ENCODE assay signal across 8 mouse cellular contexts in the genomic region with DNA sequence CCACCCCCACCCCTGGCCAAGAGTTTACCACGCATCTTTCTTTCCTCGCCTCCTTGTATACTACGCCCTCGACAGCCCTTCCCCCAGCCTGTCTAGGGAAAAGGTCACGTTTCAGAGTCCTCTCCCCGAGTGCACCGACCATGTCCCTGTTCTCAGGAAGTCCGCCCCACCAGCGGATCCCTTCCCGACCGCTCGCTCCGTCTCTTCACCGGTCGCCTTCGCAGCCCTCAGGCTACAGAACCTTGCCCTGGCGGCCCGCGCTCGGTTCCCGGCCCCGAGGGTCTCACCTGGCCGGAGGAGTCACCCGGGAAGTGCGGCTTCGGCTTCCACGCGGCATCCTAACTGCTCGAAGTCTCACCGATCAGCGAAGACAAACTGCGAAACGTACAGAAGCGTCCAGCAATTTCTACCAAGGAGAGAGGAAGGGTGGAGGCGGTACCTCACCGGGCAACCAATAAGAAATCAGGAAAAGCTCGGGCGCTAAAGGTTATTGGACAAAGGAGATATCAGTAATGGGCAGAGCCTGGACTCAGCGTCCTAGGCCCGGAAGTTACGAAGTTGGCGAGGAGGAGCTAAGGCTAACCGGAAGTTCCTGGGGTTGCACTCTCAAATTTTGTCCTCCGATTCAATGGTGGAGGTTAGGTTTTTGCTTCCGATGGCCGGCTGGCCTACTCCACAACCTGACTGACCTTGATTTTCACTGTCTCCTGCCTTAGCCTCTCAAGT. TPM values are rescaled to one million over a fixed set of nuclear protein-coding genes. Genes with fewer than 3 reads are reported as not detected.
DNase-seq lines count a peak whose midpoint lies in the region; ATAC-seq and TF ChIP-seq lines count a peak whose summit lies in the region.

A gene (minus strand): TSS at position 560 of the 726 bp plus-strand sequence.

- H3K4me1 ChIP-seq in E14TG2a.4 (replicated peaks; ENCODE audit: low read depth, low read length) = peaks cover 48% of the 10 kb centered on the region
- peaks cover 14% of the 10 kb centered on the region for H3K4me1 ChIP-seq in forebrain, embryonic 12.5 days
- H3K4me1 ChIP-seq in heart, postnatal 0 days (ENCODE audit: control insufficient read depth, insufficient read depth) = peaks cover 13% of the 10 kb centered on the region; the same call in 1 of the 2 replicates
- H3K4me1 ChIP-seq in liver, embryonic 16.5 days (ENCODE audit: control insufficient read depth, low read depth, low read length) = peaks cover 17% of the 10 kb centered on the region
- H3K4me1 ChIP-seq in neural tube, embryonic 13.5 days (replicated peaks) = peaks cover 22% of the 10 kb centered on the region
- H3K4me1 ChIP-seq in testis, adult 2 months (ENCODE audit: control insufficient read depth, insufficient read depth, low read length) = peaks cover 4% of the 10 kb centered on the region

- no peaks in the 10 kb centered on the region for H3K27me3 ChIP-seq in E14TG2a.4 (ENCODE audit: insufficient read depth, low read length)
- H3K27me3 ChIP-seq in forebrain, embryonic 12.5 days = no peaks in the 10 kb centered on the region
- no peaks in the 10 kb centered on the region for H3K27me3 ChIP-seq in heart, postnatal 0 days (ENCODE audit: control insufficient read depth, insufficient read depth, low read length)
- H3K27me3 ChIP-seq in liver, embryonic 16.5 days (ENCODE audit: control insufficient read depth, insufficient read depth, low read depth, low read length) = no peaks in the 10 kb centered on the region
- no peaks in the 10 kb centered on the region for H3K27me3 ChIP-seq in neural tube, embryonic 13.5 days
- no peaks in the 10 kb centered on the region for H3K27me3 ChIP-seq in testis, adult 2 months (ENCODE audit: control insufficient read depth, insufficient read depth, low read length)

- under 1% methylated on average over 46 of the region's 46 CpGs for WGBS in forebrain, embryonic 12.5 days
- WGBS in heart, postnatal 0 days = 0% methylated on average over 46 of the region's 46 CpGs
- under 1% methylated on average over 46 of the region's 46 CpGs for WGBS in liver, embryonic 16.5 days (ENCODE audit: insufficient replicate concordance)
- under 1% methylated on average over 46 of the region's 46 CpGs for WGBS in neural tube, embryonic 13.5 days

- H3K27ac ChIP-seq in forebrain, embryonic 12.5 days = peak within 1 kb of the TSS; percentile 94
- peak within 1 kb of the TSS; percentile 99 for H3K27ac ChIP-seq in heart, postnatal 0 days (ENCODE audit: low read depth)
- H3K27ac ChIP-seq in liver, embryonic 16.5 days (ENCODE audit: low read length) = peak within 1 kb of the TSS; percentile 94
- H3K27ac ChIP-seq in neural tube, embryonic 13.5 days (replicated peaks) = peak within 1 kb of the TSS; percentile 95
- peak within 1 kb of the TSS; percentile 95 for H3K27ac ChIP-seq in testis, adult 2 months (ENCODE audit: control insufficient read depth, insufficient read depth, low read depth, low read length)

- H3K9ac ChIP-seq in forebrain, embryonic 12.5 days = peak within 1 kb of the TSS; percentile 89
- peak within 1 kb of the TSS; percentile 87 for H3K9ac ChIP-seq in heart, postnatal 0 days (replicated peaks; ENCODE audit: low read depth, low read length)
- peak within 1 kb of the TSS; percentile 79 for H3K9ac ChIP-seq in liver, embryonic 16.5 days (ENCODE audit: low read depth, low read length)
- H3K9ac ChIP-seq in neural tube, embryonic 13.5 days = peak within 1 kb of the TSS; percentile 93

- peaks cover 9% of the 10 kb centered on the region for H3K9me3 ChIP-seq in E14TG2a.4 (ENCODE audit: low read length)
- H3K9me3 ChIP-seq in forebrain, embryonic 12.5 days = no peaks in the 10 kb centered on the region
- H3K9me3 ChIP-seq in heart, postnatal 0 days (replicated peaks; ENCODE audit: control insufficient read depth, low read length) = no peaks in the 10 kb centered on the region
- H3K9me3 ChIP-seq in liver, embryonic 16.5 days (replicated peaks; ENCODE audit: control insufficient read depth, low read length) = no peaks in the 10 kb centered on the region
- H3K9me3 ChIP-seq in neural tube, embryonic 13.5 days = no peaks in the 10 kb centered on the region

- TF ChIP-seq POLR2A in testis, adult 2 months (IDR thresholded peaks at IDR 0.05; ENCODE audit: control insufficient read depth, low read depth, low read length) = peak; percentile 86

- TF ChIP-seq CTCF in E14TG2a.4 (conservative IDR thresholded peaks at IDR 0.05; ENCODE audit: low read length) = no peak
- TF ChIP-seq CTCF in heart, postnatal 0 days (IDR thresholded peaks at IDR 0.05; ENCODE audit: low read depth) = no peak
- TF ChIP-seq CTCF in testis, adult 2 months (IDR thresholded peaks at IDR 0.05; ENCODE audit: control insufficient read depth, insufficient read depth, insufficient replicate concordance, low read depth, low read length) = no peak

- peak; percentile 97 for DNase-seq in c-Kit-positive CD71-positive TER-119-positive erythroid progenitor cells, embryonic 14.5 days (ENCODE audit: low spot score)
- DNase-seq in heart, postnatal 0 days (ENCODE audit: low spot score) = peak; percentile 99
- DNase-seq in kidney, postnatal 4 days = peak; percentile 88 to 93

- peak within 1 kb of the TSS; percentile 96 for H3K4me3 ChIP-seq in E14TG2a.4 (replicated peaks; ENCODE audit: low read length)
- peak within 1 kb of the TSS; percentile 91 for H3K4me3 ChIP-seq in forebrain, embryonic 12.5 days (replicated peaks)
- H3K4me3 ChIP-seq in heart, postnatal 0 days (ENCODE audit: low read depth, low read length) = peak within 1 kb of the TSS; percentile 91
- peak within 1 kb of the TSS; percentile 72 for H3K4me3 ChIP-seq in liver, embryonic 16.5 days (ENCODE audit: low read depth, low read length)
- H3K4me3 ChIP-seq in neural tube, embryonic 13.5 days = peak within 1 kb of the TSS; percentile 88
- peak within 1 kb of the TSS; percentile 90 for H3K4me3 ChIP-seq in testis, adult 2 months (ENCODE audit: control insufficient read depth, low read depth, low read length)

- peaks cover 33% of the 10 kb centered on the region for H3K36me3 ChIP-seq in E14TG2a.4 (ENCODE audit: insufficient read depth, low read length)
- peaks cover 22% of the 10 kb centered on the region for H3K36me3 ChIP-seq in forebrain, embryonic 12.5 days (replicated peaks)
- H3K36me3 ChIP-seq in heart, postnatal 0 days (replicated peaks; ENCODE audit: control insufficient read depth, insufficient read depth, low read length) = peaks cover 22% of the 10 kb centered on the region
- H3K36me3 ChIP-seq in liver, embryonic 16.5 days (ENCODE audit: control insufficient read depth, insufficient read depth) = peaks cover 16% of the 10 kb centered on the region
- H3K36me3 ChIP-seq in neural tube, embryonic 13.5 days = peaks cover 25% of the 10 kb centered on the region
- 0 out of 2 replicates have a peak, but pooled peaks cover 1% of the 10 kb centered on the region for H3K36me3 ChIP-seq in testis, adult 2 months (ENCODE audit: control insufficient read depth, insufficient read depth, low read length)

- H3K4me2 ChIP-seq in forebrain, embryonic 12.5 days = peak within 1 kb of the TSS; percentile 83
- peak within 1 kb of the TSS; percentile 85 for H3K4me2 ChIP-seq in heart, postnatal 0 days (ENCODE audit: low read depth, low read length)
- peak within 1 kb of the TSS; percentile 88 for H3K4me2 ChIP-seq in liver, embryonic 16.5 days (ENCODE audit: low read depth, low read length)
- peak within 1 kb of the TSS; percentile 94 for H3K4me2 ChIP-seq in neural tube, embryonic 13.5 days

- peak; percentile 83 for TF ChIP-seq EP300 in heart, postnatal 0 days (IDR thresholded peaks at IDR 0.05; ENCODE audit: low read depth)

- peak; percentile 100 for ATAC-seq in forebrain, embryonic 12.5 days (ENCODE audit: low FRiP score)
- peak; percentile 99 for ATAC-seq in heart, postnatal 0 days (ENCODE audit: insufficient read depth, low read depth)
- ATAC-seq in liver, embryonic 16.5 days (ENCODE audit: low read depth) = peak; percentile 100
- peak; percentile 99 for ATAC-seq in neural tube, embryonic 13.5 days (ENCODE audit: low read depth)

RNA-seq across cellular contexts. Expression of the gene that starts here (rescaled TPM):
- polyA plus RNA-seq in forebrain, embryonic 12.5 days (2016; fragmentation: Nextera tagmentation; extraction: Ambion mirVana) = 756 and 796 TPM in 2 replicates
- 2,460 and 2,937 TPM in 2 replicates for total RNA-seq in heart, postnatal 0 days (2014; rRNA removed; ENCODE audit: low replicate concordance)
- 1,505 and 1,584 TPM in 2 replicates for polyA plus RNA-seq in heart, postnatal 0 days (2015; fragmentation: Nextera tagmentation; extraction: Ambion mirVana)
- polyA plus RNA-seq in liver, embryonic 16.5 days (2015; fragmentation: Nextera tagmentation; extraction: Ambion mirVana) = 510 and 520 TPM in 2 replicates
- 916 and 967 TPM in 2 replicates for polyA plus RNA-seq in neural tube, embryonic 13.5 days (2015; fragmentation: Nextera tagmentation; extraction: Ambion mirVana)
- polyA plus RNA-seq in testis, adult 2 months (2012; rRNA removed) = 239 and 241 TPM in 2 replicates

Comparison
In these comparisons a context has a peak if more than half of its experiments do, and no peak if none do; other contexts are left out.
1. Peak in every context shown above with its lines: DNase-seq, ATAC-seq, H3K4me3 ChIP-seq and H3K27ac ChIP-seq.